ENCODE assay signal across 14 mouse cellular contexts in the genomic region with DNA sequence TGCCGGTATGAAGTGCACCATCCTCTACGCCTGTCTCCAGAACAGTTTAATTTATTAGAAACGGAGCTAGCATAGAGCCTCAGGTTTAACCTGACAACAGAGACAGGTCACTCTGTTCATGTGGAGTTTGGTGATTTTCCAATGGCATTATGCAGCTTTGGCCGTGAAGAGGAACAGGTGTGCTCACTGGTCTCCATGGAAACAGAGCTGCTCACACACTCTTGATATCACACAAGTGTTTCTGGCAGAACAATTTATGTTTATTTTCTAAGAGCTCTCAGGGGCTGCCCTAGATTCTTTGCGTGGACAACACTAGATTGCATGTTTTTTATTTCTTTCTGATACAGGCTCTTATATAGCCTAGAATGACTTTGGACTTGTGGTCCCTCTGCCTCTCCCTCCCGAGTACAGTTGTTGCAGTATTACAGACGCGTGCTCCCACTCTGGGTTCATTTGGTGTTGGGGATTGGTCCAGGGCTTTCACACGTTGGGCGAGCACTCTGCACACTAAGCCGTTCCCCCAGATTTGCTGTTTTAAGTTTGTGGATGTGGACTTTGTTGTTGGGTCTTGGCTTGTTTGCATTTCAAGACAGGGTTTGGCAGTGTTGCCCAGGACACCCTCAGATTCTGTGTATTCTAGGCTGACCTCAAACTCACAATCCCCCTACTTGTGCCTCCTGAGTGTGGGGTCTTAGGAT.
A peak's percentile ranks its signal among the peaks of the same experiment; 100 is the strongest.
DNase-seq lines count a peak whose midpoint lies in the region; ATAC-seq and TF ChIP-seq lines count a peak whose summit lies in the region.
"Had no signal": no experiment of that assay in that cellular context is flagged by ENCODE, and none has a peak within 500 bp of the region (broad histone marks: within the 10 kb centered on the region; RNA-seq: fewer than 3 reads in every experiment).

No protein-coding gene starts in this region.

- no peak overlapping the region for H3K4me2 ChIP-seq in hindbrain, embryonic 15.5 days
- no peak overlapping the region for H3K4me2 ChIP-seq in hindbrain, embryonic 12.5 days (replicated peaks)
- no peak overlapping the region for H3K4me2 ChIP-seq in limb, embryonic 13.5 days (replicated peaks)
- no peak overlapping the region for H3K4me2 ChIP-seq in lung, embryonic 15.5 days
- H3K4me2 ChIP-seq: heart, embryonic 11.5 days; limb, embryonic 15.5 days had no signal

- no peaks in the 10 kb centered on the region for H3K36me3 ChIP-seq in hindbrain, embryonic 15.5 days
- H3K36me3 ChIP-seq in hindbrain, embryonic 12.5 days: no peaks in the 10 kb centered on the region
- H3K36me3 ChIP-seq in limb, embryonic 13.5 days: no peaks in the 10 kb centered on the region
- H3K36me3 ChIP-seq in limb, embryonic 10.5 days: peaks cover 19% of the 10 kb centered on the region; the same call in 1 of the 2 replicates
- no peaks in the 10 kb centered on the region for H3K36me3 ChIP-seq in lung, embryonic 15.5 days
- H3K36me3 ChIP-seq: limb, embryonic 15.5 days had no signal

- no peak overlapping the region for H3K9ac ChIP-seq in hindbrain, embryonic 15.5 days
- no peak overlapping the region for H3K9ac ChIP-seq in hindbrain, embryonic 12.5 days
- H3K9ac ChIP-seq in limb, embryonic 13.5 days: no peak overlapping the region
- H3K9ac ChIP-seq in lung, embryonic 15.5 days: no peak overlapping the region
- H3K9ac ChIP-seq: limb, embryonic 15.5 days had no signal

- ATAC-seq in hindbrain, embryonic 15.5 days (ENCODE audit: low FRiP score, low read depth): peak; percentile 17; the same call in 1 of the 2 replicates
- no peak for ATAC-seq in hindbrain, embryonic 12.5 days (ENCODE audit: low FRiP score)
- peak; percentile 34; the same call in 1 of the 2 replicates for ATAC-seq in limb, embryonic 13.5 days (ENCODE audit: low FRiP score, low read depth)
- ATAC-seq in lung, embryonic 15.5 days (ENCODE audit: borderline replicate concordance, extremely low read depth, low FRiP score, low TSS enrichment): no peak
- no peak for ATAC-seq in frontal cortex, adult (ENCODE audit: low TSS enrichment)

- no peaks in the 10 kb centered on the region for H3K27me3 ChIP-seq in hindbrain, embryonic 15.5 days
- no peaks in the 10 kb centered on the region for H3K27me3 ChIP-seq in hindbrain, embryonic 12.5 days
- no peaks in the 10 kb centered on the region for H3K27me3 ChIP-seq in limb, embryonic 13.5 days
- H3K27me3 ChIP-seq in limb, embryonic 10.5 days (ENCODE audit: low read depth, poor library complexity, severe bottlenecking): no peaks in the 10 kb centered on the region
- no peaks in the 10 kb centered on the region for H3K27me3 ChIP-seq in lung, embryonic 15.5 days
- H3K27me3 ChIP-seq: limb, embryonic 15.5 days had no signal

- H3K4me1 ChIP-seq in hindbrain, embryonic 15.5 days (replicated peaks): peaks cover 59% of the 10 kb centered on the region
- H3K4me1 ChIP-seq in hindbrain, embryonic 12.5 days: peaks cover 43% of the 10 kb centered on the region
- H3K4me1 ChIP-seq in limb, embryonic 13.5 days: peaks cover 81% of the 10 kb centered on the region
- peaks cover 74% of the 10 kb centered on the region for H3K4me1 ChIP-seq in limb, embryonic 10.5 days
- H3K4me1 ChIP-seq in lung, embryonic 15.5 days: peaks cover 53% of the 10 kb centered on the region

- TF ChIP-seq POLR2A in brain, embryonic 14.5 days (IDR thresholded peaks at IDR 0.05; ENCODE audit: borderline replicate concordance, extremely low read depth, insufficient read depth, insufficient read length, poor library complexity, severe bottlenecking): no peak

- no peak for TF ChIP-seq CTCF in brain, embryonic 14.5 days (IDR thresholded peaks at IDR 0.05; ENCODE audit: borderline replicate concordance, extremely low read depth, insufficient read depth, insufficient read length)

- DNase-seq in limb, embryonic 10.5 days (ENCODE audit: low spot score): no peak
- DNase-seq in brain, embryonic 14.5 days (ENCODE audit: low read depth): peak; percentile 72
- DNase-seq in urinary bladder, postnatal 4 days (ENCODE audit: low spot score in 2 of 2): no peak
- DNase-seq: adrenal gland, postnatal 10 days; embryo, embryonic 11 days; gastrocnemius, postnatal 25 days; heart, postnatal 36 days had no signal

- 77% methylated on average over 11 of the region's 11 CpGs for WGBS in hindbrain, embryonic 15.5 days
- WGBS in hindbrain, embryonic 12.5 days: 87% methylated on average over 11 of the region's 11 CpGs
- WGBS in limb, embryonic 13.5 days: 69% methylated on average over 11 of the region's 11 CpGs
- WGBS in limb, embryonic 10.5 days: 94% methylated on average over 11 of the region's 11 CpGs
- 60% methylated on average over 11 of the region's 11 CpGs for WGBS in lung, embryonic 15.5 days

- H3K4me3 ChIP-seq in hindbrain, embryonic 15.5 days: no peak overlapping the region
- H3K4me3 ChIP-seq in hindbrain, embryonic 12.5 days: no peak overlapping the region
- H3K4me3 ChIP-seq in limb, embryonic 13.5 days: no peak overlapping the region
- no peak overlapping the region for H3K4me3 ChIP-seq in limb, embryonic 10.5 days
- H3K4me3 ChIP-seq in lung, embryonic 15.5 days: no peak overlapping the region
- H3K4me3 ChIP-seq: limb, embryonic 15.5 days had no signal

- no peak overlapping the region for H3K27ac ChIP-seq in hindbrain, embryonic 15.5 days (replicated peaks)
- no peak overlapping the region for H3K27ac ChIP-seq in hindbrain, embryonic 12.5 days
- H3K27ac ChIP-seq in limb, embryonic 13.5 days: no peak overlapping the region
- H3K27ac ChIP-seq in limb, embryonic 10.5 days: no peak overlapping the region
- peak overlapping the region; percentile 60 for H3K27ac ChIP-seq in lung, embryonic 15.5 days
- H3K27ac ChIP-seq: limb, embryonic 15.5 days had no signal

- no peaks in the 10 kb centered on the region for H3K9me3 ChIP-seq in hindbrain, embryonic 15.5 days
- no peaks in the 10 kb centered on the region for H3K9me3 ChIP-seq in hindbrain, embryonic 12.5 days (replicated peaks)
- no peaks in the 10 kb centered on the region for H3K9me3 ChIP-seq in limb, embryonic 13.5 days
- no peaks in the 10 kb centered on the region for H3K9me3 ChIP-seq in limb, embryonic 10.5 days (replicated peaks)
- H3K9me3 ChIP-seq in lung, embryonic 15.5 days: no peaks in the 10 kb centered on the region
- H3K9me3 ChIP-seq: limb, embryonic 15.5 days had no signal

Comparison
In these comparisons a context has a peak if more than half of its experiments do, and no peak if none do; other contexts are left out.
1. ATAC-seq: peak in hindbrain, embryonic 15.5 days (single experiment) and limb, embryonic 13.5 days (single experiment); none in hindbrain, embryonic 12.5 days (single experiment), lung, embryonic 15.5 days (single experiment) and frontal cortex, adult (single experiment).